Mouse (Mus musculus): Measurements from ENCODE around the gene Tprgl.

The Tprgl gene

DNA sequence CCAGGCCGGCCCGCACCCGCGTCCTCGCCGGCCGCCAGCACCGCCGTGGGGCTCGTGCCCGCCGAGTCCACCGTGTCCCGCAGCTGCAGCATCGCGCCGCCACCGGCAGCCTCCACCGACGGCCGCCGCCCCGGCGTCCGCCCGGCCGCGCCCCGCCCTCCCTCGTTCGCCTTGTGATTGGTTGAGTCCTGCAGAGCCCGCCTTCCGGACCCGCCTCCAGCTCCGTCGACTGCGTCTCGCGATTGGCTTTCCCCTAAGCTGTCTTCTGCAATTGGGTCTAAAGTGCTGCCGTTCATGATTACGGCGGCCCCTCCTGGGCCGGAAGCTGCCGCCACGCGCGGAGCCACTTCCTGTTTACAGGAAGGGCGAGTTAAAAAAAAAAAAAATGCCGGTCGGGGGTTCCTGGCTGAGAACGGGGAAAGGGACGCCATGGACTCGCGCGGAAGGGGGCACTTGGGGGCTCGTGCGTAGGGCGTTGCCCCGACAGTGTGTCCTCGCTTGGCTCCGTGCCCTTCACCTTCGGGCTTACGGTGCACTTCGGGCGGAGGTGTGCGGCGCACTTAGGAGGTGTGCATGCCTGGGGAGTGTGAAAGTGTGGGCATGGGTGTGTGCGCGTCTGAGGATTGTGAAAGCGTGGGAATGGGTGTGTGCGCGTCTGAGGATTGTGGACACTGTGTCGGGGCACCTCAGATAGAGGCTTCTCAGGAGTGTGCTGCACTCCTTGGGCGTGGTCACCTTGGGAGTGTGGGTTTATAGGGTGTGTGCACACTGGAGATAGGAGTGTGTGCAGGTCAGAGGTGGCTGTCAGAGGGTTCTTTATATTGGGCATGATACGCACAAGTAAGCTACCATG lies at the start of gene Tprgl:
TSS of gene Tprgl (minus strand) at position 129 of the 853 bp plus-strand sequence.
- peak; percentile 96 for DNase-seq (ENCODE audit: low spot score)

DNA sequence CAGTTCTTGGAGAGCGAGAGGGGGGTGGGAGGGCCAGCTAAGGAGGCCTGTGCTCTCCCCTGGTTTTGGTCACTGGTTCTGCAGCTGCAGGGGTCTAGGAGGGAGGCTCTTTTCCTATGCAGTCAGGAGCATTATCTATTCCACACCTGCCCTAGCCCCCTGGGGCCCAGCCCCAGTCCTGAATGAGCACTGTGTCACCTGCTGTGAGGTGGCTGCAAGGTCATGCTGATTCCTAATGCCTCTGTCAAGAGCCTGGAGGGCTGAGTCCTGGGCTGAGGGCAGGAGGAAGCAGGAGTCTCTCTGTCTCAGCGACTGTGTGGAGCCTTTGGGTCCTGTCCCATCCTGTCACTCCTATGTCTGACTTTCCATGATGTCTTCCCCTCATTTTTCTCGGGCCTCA lies 49.4 kb upstream of the Tprgl start:
- DNase-seq (ENCODE audit: low spot score) = no peak

DNA sequence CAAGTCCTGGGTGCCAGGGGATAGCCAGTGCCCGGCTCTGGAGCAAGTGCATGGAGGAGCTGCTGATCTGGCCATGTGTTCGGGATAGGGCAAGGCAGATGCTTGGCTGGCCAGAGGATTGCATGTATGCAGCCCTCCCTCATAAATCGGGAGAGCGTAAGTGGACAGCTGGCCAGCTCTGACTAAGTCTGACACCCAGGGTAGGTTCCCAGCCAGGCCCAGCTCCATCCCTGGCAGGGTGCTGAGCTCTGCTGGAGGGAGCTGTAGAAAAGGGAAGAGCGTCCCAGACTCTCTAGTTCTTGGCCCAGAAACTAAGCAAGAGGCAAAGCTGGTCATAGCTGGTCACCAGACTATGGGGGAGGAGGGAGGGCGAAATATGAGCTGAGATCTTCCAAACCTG lies 48.6 kb upstream of the Tprgl start:
- no peak for DNase-seq (ENCODE audit: low spot score)

DNA sequence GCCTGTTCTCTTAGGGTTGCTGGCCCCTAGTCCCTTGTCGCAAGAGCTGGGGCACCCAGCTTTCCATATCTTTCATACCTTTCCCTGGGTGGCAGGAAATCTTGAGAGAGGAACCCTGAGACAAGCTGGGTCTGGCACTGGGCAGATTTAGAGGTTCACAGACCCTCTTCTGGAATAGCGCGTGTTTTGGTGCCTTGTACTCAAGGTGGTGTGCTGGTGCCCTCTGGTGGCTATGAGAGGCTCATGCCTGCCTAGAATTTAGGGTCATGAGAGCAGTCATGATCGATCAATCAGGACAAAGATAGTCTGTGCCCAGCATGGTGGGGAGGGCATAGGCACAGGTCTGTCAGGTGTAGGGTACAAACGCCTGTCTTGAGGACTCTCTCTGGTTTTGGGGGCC lies 46.8 kb upstream of the Tprgl start:
- peak; percentile 89 for DNase-seq (ENCODE audit: low spot score)

- DNase-seq (ENCODE audit: low spot score) = no peak
These were observed 44.9 kb upstream of the Tprgl start for GRCm38 (mm10) chr4:154205392-154205791.

DNA sequence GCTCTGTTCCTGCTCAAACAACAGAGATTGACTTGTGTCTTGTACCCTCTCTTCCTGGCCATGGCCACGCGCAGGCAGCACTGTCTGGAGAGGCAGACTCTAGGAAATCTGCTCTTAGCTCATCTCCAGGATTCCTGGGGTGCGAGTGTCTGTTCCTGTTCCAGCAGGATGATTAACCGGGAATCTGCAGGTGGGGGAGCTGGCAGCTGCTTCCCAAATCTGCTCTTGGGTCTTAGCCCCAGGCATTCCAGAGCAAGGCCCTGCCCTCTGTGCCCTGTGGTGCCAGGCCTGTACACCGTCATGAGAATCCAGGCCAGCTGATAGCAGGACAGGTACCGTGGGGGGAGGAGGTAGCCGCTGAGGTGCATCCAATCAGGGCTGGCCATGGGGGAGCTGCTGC lies 44.1 kb upstream of the Tprgl start:
- DNase-seq (ENCODE audit: low spot score) = no peak

- DNase-seq (ENCODE audit: low spot score) = no peak
These were observed 41.0 kb upstream of the Tprgl start for GRCm38 (mm10) chr4:154201511-154201910.

DNA sequence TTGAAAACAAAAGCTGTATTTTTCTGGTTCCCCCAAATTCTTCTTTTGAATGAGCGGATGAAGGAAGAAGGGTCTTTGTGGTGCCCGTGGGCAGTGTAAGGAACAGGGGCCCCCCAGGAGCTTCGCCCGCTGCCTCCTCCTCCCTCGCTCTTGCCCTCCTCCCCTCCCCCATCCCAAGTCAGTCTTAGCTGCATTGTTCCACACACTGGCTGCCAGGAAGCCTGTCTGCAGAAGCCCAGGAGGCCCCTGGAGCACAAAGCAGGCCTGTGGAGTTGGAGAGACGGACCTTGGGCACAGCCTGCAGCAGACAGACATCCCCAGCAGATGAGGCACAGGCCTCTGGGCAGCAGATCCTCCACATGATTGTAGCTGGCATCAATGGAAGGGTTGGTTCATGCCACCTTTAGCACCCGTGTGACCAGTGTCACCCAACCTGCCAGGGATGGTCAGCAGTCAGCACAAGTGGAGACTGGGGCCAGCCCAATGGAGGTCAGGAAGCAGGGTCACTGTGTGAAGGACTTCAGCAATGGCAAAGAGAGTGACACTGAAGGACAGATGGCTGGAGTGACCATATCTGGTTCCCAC lies 38.0 kb upstream of the Tprgl start:
- DNase-seq (ENCODE audit: low spot score) = peak; percentile 56

- no peak for DNase-seq (ENCODE audit: low spot score)
These were observed 37.5 kb upstream of the Tprgl start for GRCm38 (mm10) chr4:154197961-154198360.

DNA sequence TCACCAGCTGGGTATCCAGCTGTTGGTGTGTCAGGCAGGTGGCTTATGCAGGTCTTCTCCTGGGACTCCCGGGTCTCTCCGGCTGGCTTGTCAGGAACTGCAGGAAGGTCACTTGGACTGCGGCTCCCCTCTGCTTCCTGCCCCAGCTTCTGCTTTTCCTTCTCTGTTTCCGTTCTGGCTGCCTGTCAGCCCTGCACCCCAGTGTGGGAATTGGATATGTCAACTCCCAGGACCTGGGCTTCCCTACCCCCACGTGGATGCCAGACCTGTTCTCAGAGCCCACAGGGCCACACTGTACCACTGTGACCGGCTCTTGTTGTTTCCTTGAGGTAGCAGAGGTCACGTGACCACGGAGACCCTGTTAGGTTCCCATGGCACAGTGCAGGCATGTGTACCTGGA lies 28.5 kb upstream of the Tprgl start:
- DNase-seq (ENCODE audit: low spot score) = no peak

DNA sequence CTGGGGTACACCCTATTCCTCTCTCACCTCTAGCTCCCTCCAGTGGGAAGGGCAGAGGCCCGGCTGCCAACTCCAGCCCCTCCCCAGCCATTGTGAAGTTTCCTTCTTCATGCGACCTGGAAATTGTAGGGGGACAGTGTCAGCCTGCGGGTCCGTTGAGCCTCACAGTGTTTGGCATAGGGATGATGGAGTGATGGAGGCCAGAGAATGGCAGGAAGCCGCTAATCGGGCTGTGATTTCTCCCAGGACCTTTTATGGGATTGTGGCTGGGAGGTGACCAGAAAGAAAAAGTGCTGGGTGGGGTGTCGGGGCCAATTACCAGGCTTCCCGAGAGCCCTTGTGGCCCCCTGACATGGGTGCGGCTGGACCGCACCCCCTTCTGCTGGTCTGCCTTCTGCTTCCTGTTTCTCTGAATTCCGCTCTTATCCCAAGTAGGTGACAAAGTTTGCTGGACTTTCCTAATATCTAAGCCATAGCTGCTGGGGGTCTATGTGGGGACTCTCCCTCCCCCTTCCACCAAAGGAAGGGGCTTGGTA lies 25.6 kb upstream of the Tprgl start:
- DNase-seq (ENCODE audit: low spot score) = no peak

GRCm38 (mm10) chr4:154185001-154185400 lies 24.5 kb upstream of the Tprgl start:
- no peak for DNase-seq (ENCODE audit: low spot score)

DNA sequence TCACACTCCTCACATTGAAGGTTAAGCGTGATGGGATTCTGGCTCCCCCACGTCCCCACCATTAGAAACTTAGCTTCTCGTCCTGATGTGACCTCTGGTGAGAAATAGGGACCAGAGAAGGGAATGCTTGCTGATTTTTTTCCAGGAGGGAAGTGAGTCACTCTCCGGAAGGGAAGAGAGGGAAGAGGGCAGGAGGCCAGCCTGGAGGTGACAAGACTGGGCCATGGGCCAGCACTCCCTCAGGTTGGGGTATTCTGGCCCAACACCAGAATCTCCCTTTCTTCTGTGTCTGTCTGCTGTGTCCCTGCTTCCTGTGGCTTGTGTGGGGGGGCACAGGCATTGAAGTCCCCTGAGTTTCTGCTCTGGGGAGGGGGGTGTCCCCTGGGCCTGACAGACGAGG lies 23.1 kb upstream of the Tprgl start:
- DNase-seq (ENCODE audit: low spot score) = no peak

DNA sequence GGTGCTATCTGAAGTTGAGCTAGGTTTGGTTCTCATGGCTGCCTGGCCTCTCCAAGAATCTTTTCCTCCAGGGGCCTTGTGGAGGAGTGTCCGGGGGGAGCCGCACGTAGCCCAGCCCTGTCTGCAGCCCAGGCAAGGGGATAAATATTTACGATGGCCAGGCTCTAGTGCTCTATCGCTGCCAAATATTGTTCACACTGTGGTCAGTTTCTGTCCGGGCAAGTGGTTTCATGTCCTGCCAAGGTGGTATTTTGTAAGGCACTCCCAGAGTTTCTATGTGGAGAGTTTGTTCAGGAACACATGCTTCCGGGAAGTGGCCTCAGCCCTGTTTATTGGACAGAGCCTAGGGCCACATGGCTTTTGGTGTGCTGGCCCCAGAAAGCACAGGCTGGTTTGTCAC lies 20.5 kb upstream of the Tprgl start:
- DNase-seq (ENCODE audit: low spot score) = no peak

DNA sequence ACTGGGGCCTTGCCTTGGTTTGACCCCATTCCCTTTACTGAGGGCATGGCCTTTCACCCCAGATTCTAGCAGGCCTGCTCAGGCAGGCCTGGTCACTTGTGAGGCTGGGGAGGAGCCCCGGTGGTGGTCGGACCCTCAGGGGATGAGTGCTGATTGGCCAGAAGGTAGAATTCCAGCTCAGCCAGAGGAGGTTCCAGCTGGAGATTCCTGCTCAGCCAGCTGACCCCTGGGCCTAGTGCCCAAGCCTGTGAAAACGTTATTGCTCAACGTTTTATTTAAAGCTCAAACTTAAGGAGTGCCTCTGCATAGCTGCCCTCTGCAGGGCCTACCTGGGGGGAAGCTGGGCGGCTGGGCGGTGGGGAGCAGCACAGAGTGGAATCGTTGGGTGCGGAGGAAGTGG lies 16.8 kb upstream of the Tprgl start:
- peak; percentile 26 for DNase-seq (ENCODE audit: low spot score)

DNA sequence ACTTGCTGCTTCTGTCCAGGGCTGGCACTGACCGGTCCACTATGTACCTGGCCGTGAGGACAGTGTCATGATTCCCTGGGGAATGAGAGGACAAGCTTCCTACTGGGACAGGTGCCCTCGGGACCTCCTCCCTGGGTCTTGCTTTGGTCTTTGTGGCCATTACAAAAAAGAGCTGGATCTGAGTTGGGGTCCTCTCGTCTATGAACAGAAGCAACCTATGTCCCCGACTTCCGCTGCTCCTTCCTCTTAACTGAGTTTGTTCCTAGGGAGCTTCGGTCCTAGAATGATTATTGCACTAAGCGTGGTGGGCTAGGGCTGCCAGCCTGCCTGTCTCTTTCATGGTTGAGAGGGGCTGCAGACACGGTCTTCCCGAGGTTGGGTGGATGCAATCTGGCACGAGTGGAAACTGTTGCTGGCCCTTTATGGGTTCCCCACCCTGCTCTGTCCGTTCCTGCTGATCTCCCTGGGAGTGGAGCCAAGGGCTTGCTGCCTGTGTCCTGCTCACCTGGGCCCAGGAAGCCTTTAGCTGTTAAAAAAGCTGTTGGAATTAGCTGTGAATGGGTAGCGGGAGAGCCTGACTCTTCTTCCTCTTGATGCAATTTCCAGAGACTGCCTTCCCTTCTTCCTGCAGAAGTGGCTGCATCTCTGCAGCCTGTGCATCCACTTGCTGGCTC lies 11.6 kb upstream of the Tprgl start:
- DNase-seq (ENCODE audit: low spot score) = no peak

DNA sequence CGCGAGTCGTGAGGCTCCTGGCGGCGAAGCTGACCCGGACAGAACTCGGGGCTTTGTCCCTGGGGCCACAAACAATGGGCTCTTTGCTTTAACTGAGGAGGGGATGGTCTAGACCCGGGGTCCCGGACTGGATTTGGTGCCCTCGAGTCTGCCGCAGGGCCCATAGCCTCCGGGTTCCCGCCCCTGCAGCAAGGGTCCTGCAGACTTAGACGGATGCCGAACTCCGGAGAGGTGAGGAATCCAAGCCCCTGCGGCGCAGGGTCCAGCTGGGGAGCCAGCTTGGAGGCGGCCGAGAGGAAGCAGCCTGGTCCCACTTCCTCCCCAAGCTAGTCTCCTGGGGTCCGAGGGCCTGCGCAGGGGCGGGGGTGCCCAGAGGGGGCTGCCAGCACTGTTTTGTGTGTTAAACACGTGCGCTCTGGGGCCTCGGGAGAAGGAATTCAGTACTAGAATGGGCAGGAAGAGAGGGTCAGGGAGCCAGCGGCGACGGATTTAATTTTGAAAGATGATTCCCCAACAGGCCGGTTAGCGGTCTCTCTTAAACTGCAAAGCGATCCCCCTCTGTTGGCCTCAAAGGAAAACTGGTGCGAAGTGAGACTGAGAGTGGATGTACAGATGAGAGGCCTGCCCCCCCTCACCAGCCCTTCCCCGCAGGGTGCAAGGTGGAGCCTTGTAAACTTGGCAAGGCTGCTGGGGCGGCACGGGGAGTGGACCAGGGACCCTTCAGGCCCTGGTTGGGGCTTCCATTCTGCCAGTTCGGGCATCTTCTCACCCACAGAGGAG lies 10.9 kb upstream of the Tprgl start:
- DNase-seq (ENCODE audit: low spot score) = peak; percentile 71

DNA sequence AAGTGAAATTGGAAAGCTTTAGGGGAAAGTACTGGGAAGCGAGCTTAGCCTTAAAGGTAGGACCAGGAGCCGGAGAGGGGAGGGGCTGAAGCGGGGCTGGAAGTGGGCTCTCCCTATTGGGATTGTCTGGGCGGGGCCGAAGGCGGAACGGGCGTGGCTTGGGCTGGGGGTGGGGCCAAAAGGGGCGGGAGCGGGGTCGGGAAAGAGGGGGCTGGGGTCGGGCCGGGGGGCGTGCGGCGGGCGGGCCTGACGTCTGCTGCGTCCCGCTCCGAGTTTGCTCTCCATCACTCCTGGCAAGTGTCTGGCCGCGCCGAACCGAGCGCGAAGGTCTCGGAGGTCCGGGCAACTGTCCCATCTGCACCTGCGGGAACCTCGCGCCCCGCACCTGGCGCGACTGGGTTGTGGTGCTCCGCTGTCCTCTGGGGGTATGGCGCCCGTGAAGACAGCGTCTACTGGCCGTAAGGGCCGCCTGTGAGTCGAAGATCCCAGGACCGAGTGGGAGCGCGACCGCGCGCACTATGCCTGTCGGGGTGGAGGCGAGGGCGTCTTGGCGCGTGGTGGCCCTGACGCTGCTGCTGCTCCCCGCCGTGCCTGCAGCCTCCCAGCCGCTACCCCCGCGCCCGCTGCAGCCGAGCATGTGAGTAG lies 10.2 kb upstream of the Tprgl start, which contains the start of gene Megf6:
TSS of gene Megf6 (plus strand) at position 225 of the 645 bp plus-strand sequence.
- peak; percentile 90 for DNase-seq (ENCODE audit: low spot score)

GRCm38 (mm10) chr4:154170021-154170420 lies 9.6 kb upstream of the Tprgl start:
- no peak for DNase-seq (ENCODE audit: low spot score)

DNA sequence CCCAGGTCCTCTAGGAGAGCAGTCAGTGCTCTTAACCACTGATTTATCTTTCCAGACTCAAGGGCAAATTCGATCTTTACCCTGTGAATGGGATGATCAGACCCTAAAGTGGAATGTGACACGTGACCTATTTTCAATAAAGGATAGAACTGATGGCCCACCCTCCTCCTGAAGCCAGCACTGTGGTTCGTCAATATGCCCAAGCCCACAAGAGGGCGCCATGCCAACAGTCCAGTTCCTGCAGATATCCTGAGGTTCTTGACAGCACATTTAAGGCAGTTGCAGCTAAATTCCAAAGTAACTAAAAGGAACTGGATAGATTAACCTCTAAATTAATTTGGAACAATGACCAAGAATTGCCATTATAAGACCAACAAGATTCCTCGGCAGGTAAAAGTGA lies 6.6 kb upstream of the Tprgl start:
- DNase-seq (ENCODE audit: low spot score) = peak; percentile 76

- peak; percentile 91 for DNase-seq (ENCODE audit: low spot score)
These were observed 2.8 kb upstream of the Tprgl start for GRCm38 (mm10) chr4:154163296-154163695.
